Mouse (Mus musculus): ENCODE data around the gene Mcm9.

GRCm38 (mm10) chr10:53612172-53612571 is 18.1 kb downstream of the Mcm9 start:
- TF ChIP-seq POLR2A (IDR thresholded peaks at IDR 0.05; ENCODE audit: borderline replicate concordance, extremely low read depth, insufficient read depth, insufficient read length, poor library complexity, severe bottlenecking), result no peak
- TF ChIP-seq CTCF (IDR thresholded peaks at IDR 0.05; ENCODE audit: borderline replicate concordance, extremely low read depth, insufficient read depth, insufficient read length), result no peak
